Mouse (Mus musculus) kidney, embryonic 16.5 days (tissue): Measurements from ENCODE around the gene Ube2g2. TPM values are rescaled to one million over a fixed set of nuclear protein-coding genes. Genes with fewer than 3 reads are reported as not detected.
A peak's percentile ranks its signal among the peaks of the same experiment; 100 is the strongest.

Source experiments
- ATAC-seq: fragments of 200-750 bp; cut with Nextera tagmentation; 2 replicates; pipeline ENCODE4 v1.8.0; 2017; ENCODE audit warnings: moderate TSS enrichment; ENCODE audit not compliant: low FRiP score, low TSS enrichment
- H3K27ac ChIP-seq: fragments of 300-500 bp; sonication (generic); 2 replicates; pipeline ENCODE4 v1.5.1; 2014; ENCODE audit warnings: low read length
- H3K27me3 ChIP-seq: fragments of 300-500 bp; sonication (generic); 2 replicates; pipeline ENCODE4 v1.6.1; 2014; ENCODE audit warnings: low read length, control low read depth, mixed read lengths; ENCODE audit not compliant: insufficient read depth
- H3K36me3 ChIP-seq: fragments of 300-500 bp; sonication (generic); 2 replicates; pipeline ENCODE4 v1.6.1; 2014; ENCODE audit warnings: low read length, control low read depth, mixed read lengths; ENCODE audit not compliant: insufficient read depth
- H3K4me1 ChIP-seq: fragments of 300-500 bp; sonication (generic); 2 replicates; pipeline ENCODE4 v1.6.1; 2014; ENCODE audit warnings: low read length, control low read depth, mixed read lengths; ENCODE audit not compliant: insufficient read depth
- H3K4me2 ChIP-seq: fragments of 300-500 bp; sonication (generic); replicated peaks from 2 replicates; pipeline ENCODE4 v1.6.1; 2014; ENCODE audit warnings: low read depth, low read length
- H3K4me3 ChIP-seq: fragments of 300-500 bp; sonication (generic); 2 replicates; pipeline ENCODE4 v1.5.1; 2014; ENCODE audit warnings: mild to moderate bottlenecking, low read length
- H3K9ac ChIP-seq: fragments of 300-500 bp; sonication (generic); replicated peaks from 2 replicates; pipeline ENCODE4 v1.6.1; 2014; ENCODE audit warnings: low read length
- H3K9me3 ChIP-seq: fragments of 300-500 bp; sonication (generic); 2 replicates; pipeline ENCODE4 v1.6.1; 2016; ENCODE audit warnings: low read length, control low read depth
- WGBS: fragments of 180-500 bp; shearing (Covaris S2); extraction: QIAGEN DNeasy Blood & Tissue Kit; methylation state at CpG from one replicate; pipeline ENCODE4 v1.1.7; 2014; 5-methylcytosine and 5-hydroxymethylcytosine counted together
- polyA plus RNA-seq: library from polyadenylated mRNA; unstranded; fragments of >200 nt; fragmentation: Nextera tagmentation; extraction: Ambion mirVana; gene quantifications from 2 replicates; pipeline ENCODE4 v1.2.1, GENCODE M21; 2015

Ube2g2 gene
- polyA plus RNA-seq, 1 experiment from 2014 or later = 90.2 TPM

- Histone ChIP-seq H3K36me3 (peaks cover 15% of the 10 kb centered on the region), H3K4me2 (peak overlapping the region; percentile 82), H3K4me3 (peak overlapping the region; percentile 64), H3K9me3 (no peaks in the 10 kb centered on the region), H3K9ac (peak overlapping the region; percentile 85), H3K27me3 (no peaks in the 10 kb centered on the region), H3K4me1 (peaks cover 14% of the 10 kb centered on the region), H3K27ac (peak overlapping the region; percentile 98)
- ATAC-seq = 0 out of 2 replicates have a peak, but pooled peaks have one; percentile 28
- 17% methylated on average over 1 of the region's 1 CpGs for WGBS
Observed at GRCm38 (mm10) chr10:77605368-77605767, 16.7 kb upstream of the Ube2g2 start.

GRCm38 (mm10) chr10:77605908-77606826 lies 15.9 kb upstream of the Ube2g2 start, which contains the start of the genes Sumo3 and Gm49325:
Gene Sumo3, plus strand, starts transcription at chr10:77606097.
Gene Gm49325, plus strand, starts transcription at chr10:77606197.
- peak; percentile 88 for ATAC-seq
- WGBS = under 1% methylated on average over 103 of the region's 119 CpGs
- peak within 1 kb of the TSS; percentile 82 for H3K4me2 ChIP-seq
- H3K9ac ChIP-seq = peak within 1 kb of the TSS; percentile 85
- H3K4me1 ChIP-seq = peaks cover 14% of the 10 kb centered on the region
- H3K36me3 ChIP-seq = peaks cover 23% of the 10 kb centered on the region
- peak within 1 kb of the TSS; percentile 64 for H3K4me3 ChIP-seq
- no peaks in the 10 kb centered on the region for H3K9me3 ChIP-seq
- H3K27ac ChIP-seq = peak within 1 kb of the TSS; percentile 98
- H3K27me3 ChIP-seq = no peaks in the 10 kb centered on the region

- Histone ChIP-seq H3K4me1 (peaks cover 14% of the 10 kb centered on the region), H3K27me3 (no peaks in the 10 kb centered on the region), H3K9me3 (no peaks in the 10 kb centered on the region), H3K9ac (peak overlapping the region; percentile 85), H3K4me3 (peak overlapping the region; percentile 64), H3K36me3 (peaks cover 30% of the 10 kb centered on the region), H3K4me2 (peak overlapping the region; percentile 82), H3K27ac (peak overlapping the region; percentile 98; the same call in 1 of the 2 replicates)
- ATAC-seq = peak; percentile 40
- WGBS = 36% methylated on average over 7 of the region's 7 CpGs
Observed at GRCm38 (mm10) chr10:77606855-77607254, 15.2 kb upstream of the Ube2g2 start.

GRCm38 (mm10) chr10:77607441-77607840 lies 14.6 kb upstream of the Ube2g2 start:
- Histone ChIP-seq H3K4me3 (peak overlapping the region; percentile 64), H3K4me2 (peak overlapping the region; percentile 82), H3K9ac (peak overlapping the region; percentile 85), H3K9me3 (no peaks in the 10 kb centered on the region), H3K36me3 (peaks cover 36% of the 10 kb centered on the region), H3K4me1 (peaks cover 14% of the 10 kb centered on the region), H3K27ac (0 out of 2 replicates have a peak overlapping the region, but pooled peaks have one; percentile 9), H3K27me3 (no peaks in the 10 kb centered on the region)
- WGBS = 57% methylated on average over 5 of the region's 5 CpGs
- ATAC-seq = no peak

- no peaks in the 10 kb centered on the region for H3K9me3 ChIP-seq
- 92% methylated on average over 8 of the region's 8 CpGs for WGBS
- H3K27ac ChIP-seq = no peak overlapping the region
- no peaks in the 10 kb centered on the region for H3K27me3 ChIP-seq
- H3K36me3 ChIP-seq = peaks cover 46% of the 10 kb centered on the region
- H3K4me1 ChIP-seq = peaks cover 20% of the 10 kb centered on the region
- no peak overlapping the region for H3K4me3 ChIP-seq
- ATAC-seq = no peak
- H3K4me2 ChIP-seq = no peak overlapping the region
- H3K9ac ChIP-seq = no peak overlapping the region
Observed at GRCm38 (mm10) chr10:77608589-77608988, 13.5 kb upstream of the Ube2g2 start.

GRCm38 (mm10) chr10:77610221-77610961 lies 11.7 kb upstream of the Ube2g2 start:
- 94% methylated on average over 8 of the region's 8 CpGs for WGBS
- Histone ChIP-seq H3K27ac (no peak overlapping the region), H3K9me3 (no peaks in the 10 kb centered on the region), H3K36me3 (peaks cover 61% of the 10 kb centered on the region), H3K9ac (no peak overlapping the region), H3K27me3 (no peaks in the 10 kb centered on the region), H3K4me1 (peaks cover 20% of the 10 kb centered on the region), H3K4me3 (no peak overlapping the region), H3K4me2 (no peak overlapping the region)
- no peak for ATAC-seq

GRCm38 (mm10) chr10:77613409-77613808 lies 8.7 kb upstream of the Ube2g2 start:
- WGBS = 71% methylated on average over 3 of the region's 3 CpGs
- Histone ChIP-seq H3K27me3 (no peaks in the 10 kb centered on the region), H3K4me1 (peaks cover 7% of the 10 kb centered on the region; the same call in 1 of the 2 replicates), H3K4me2 (no peak overlapping the region), H3K9me3 (no peaks in the 10 kb centered on the region), H3K36me3 (peaks cover 82% of the 10 kb centered on the region), H3K4me3 (no peak overlapping the region), H3K9ac (0 out of 2 replicates have a peak overlapping the region, but pooled peaks have one; percentile 38), H3K27ac (peak overlapping the region; percentile 67)
- ATAC-seq = peak; percentile 76

GRCm38 (mm10) chr10:77615647-77616046 lies 6.4 kb upstream of the Ube2g2 start:
- no peak for ATAC-seq
- Histone ChIP-seq H3K4me2 (no peak overlapping the region), H3K27me3 (no peaks in the 10 kb centered on the region), H3K9ac (no peak overlapping the region), H3K4me1 (peaks cover 7% of the 10 kb centered on the region; the same call in 1 of the 2 replicates), H3K36me3 (peaks cover 73% of the 10 kb centered on the region), H3K9me3 (no peaks in the 10 kb centered on the region), H3K27ac (no peak overlapping the region), H3K4me3 (no peak overlapping the region)
- 91% methylated on average over 8 of the region's 8 CpGs for whole genome bisulfite sequencing

GRCm38 (mm10) chr10:77616166-77616565 lies 5.9 kb upstream of the Ube2g2 start:
- ATAC-seq = no peak
- no peak overlapping the region for H3K9ac ChIP-seq
- no peak overlapping the region for H3K4me3 ChIP-seq
- peaks cover 67% of the 10 kb centered on the region for H3K36me3 ChIP-seq
- H3K27ac ChIP-seq = no peak overlapping the region
- no peak overlapping the region for H3K4me2 ChIP-seq
- WGBS = 92% methylated on average over 9 of the region's 9 CpGs
- H3K4me1 ChIP-seq = peaks cover 7% of the 10 kb centered on the region; the same call in 1 of the 2 replicates
- H3K27me3 ChIP-seq = no peaks in the 10 kb centered on the region
- H3K9me3 ChIP-seq = no peaks in the 10 kb centered on the region
